Mouse (Mus musculus): Measurements from ENCODE around the gene 2200002D01Rik.

DNA sequence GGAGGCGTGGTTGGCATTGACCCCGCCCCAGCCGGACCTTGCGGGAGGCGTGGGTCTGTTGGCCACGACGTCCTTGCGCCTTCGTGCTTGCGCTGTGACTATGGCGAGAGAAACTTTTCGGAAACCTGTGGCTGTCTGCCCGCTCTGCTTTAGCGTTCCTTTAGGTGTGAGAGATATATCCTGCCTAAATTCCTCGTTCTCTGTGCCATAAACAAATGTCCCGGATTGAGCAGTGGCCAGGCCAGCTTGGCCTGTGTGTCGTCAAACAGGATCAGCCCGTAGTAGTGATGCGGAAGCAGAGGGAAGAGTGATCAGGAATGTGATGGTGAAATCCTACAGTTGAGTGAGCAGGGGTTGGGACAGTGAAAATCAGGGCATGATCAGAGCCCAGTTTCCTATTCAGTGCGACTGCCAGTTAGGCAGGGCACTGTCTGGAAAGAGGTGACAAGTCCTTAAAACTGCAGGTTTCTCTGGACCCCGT lies 33.8 kb upstream of the 2200002D01Rik start:
- no peak for TF ChIP-seq CTCF (IDR thresholded peaks at IDR 0.05; ENCODE audit: low read depth, low read length)
- no peak for TF ChIP-seq POLR2A (IDR thresholded peaks at IDR 0.05; ENCODE audit: extremely low read depth, insufficient read depth, low read length)
